Mouse (Mus musculus): ENCODE data around the gene Gm10972.

- TF ChIP-seq CTCF (IDR thresholded peaks at IDR 0.05 in 2 of 3, conservative IDR thresholded peaks at IDR 0.05 in 1 of 3; ENCODE audit: control insufficient read depth in 1 of 3, insufficient read depth in 1 of 3, low read depth in 2 of 3, low read length in 3 of 3, poor library complexity in 1 of 3, severe bottlenecking in 1 of 3) (no peak), USF1 (IDR thresholded peaks at IDR 0.05; ENCODE audit: low read depth, low read length) (no peak), POLR2A (IDR thresholded peaks at IDR 0.05; ENCODE audit: control insufficient read depth in 1 of 2, insufficient read depth in 1 of 2, low read depth in 1 of 2, low read length in 2 of 2, poor library complexity in 1 of 2) (no peak), MAZ (IDR thresholded peaks at IDR 0.05; ENCODE audit: low read depth, low read length) (no peak), SIN3A (IDR thresholded peaks at IDR 0.05; ENCODE audit: low read length) (no peak), RCOR1 (IDR thresholded peaks at IDR 0.05; ENCODE audit: low read depth, low read length) (no peak), GATA1 (IDR thresholded peaks at IDR 0.05; ENCODE audit: low read depth, low read length) (no peak), E2F4 (IDR thresholded peaks at IDR 0.05; ENCODE audit: borderline replicate concordance, low read depth, low read length) (no peak), MYC (IDR thresholded peaks at IDR 0.05; ENCODE audit: low read depth, low read length) (no peak), TBP (IDR thresholded peaks at IDR 0.05; ENCODE audit: low read depth, low read length) (no peak), USF2 (IDR thresholded peaks at IDR 0.05; ENCODE audit: borderline replicate concordance in 1 of 2, insufficient read depth in 1 of 2, low read depth in 1 of 2, low read length in 2 of 2) (no peak), POLR2AphosphoS2 (IDR thresholded peaks at IDR 0.05; ENCODE audit: low read length) (no peak), MEF2A (IDR thresholded peaks at IDR 0.05; ENCODE audit: extremely low read depth, insufficient replicate concordance, low read depth, low read length, poor library complexity, severe bottlenecking) (no peak)
These were observed 29.5 kb upstream of the Gm10972 start for GRCm38 (mm10) chr3:94613258-94613878.

Data from MEL (cell line).